Mouse (Mus musculus): Measurements from ENCODE around the gene Lsm7. TPM values are rescaled to one million over a fixed set of nuclear protein-coding genes. Genes with fewer than 3 reads are reported as not detected.
"Not testable (repeated sequence)": the region's sequence is repeated elsewhere in the genome, so short reads cannot be mapped to it uniquely, and the experiment has no call there.

The Lsm7 gene
- polyA plus RNA-seq, 1 experiment from 2014 or later = 351 TPM

- DNase-seq (ENCODE audit: extremely low spot score, low spot score) = no peak
- H3K4me1 ChIP-seq = peaks cover 56% of the 10 kb centered on the region
- 11% methylated on average over 27 of the region's 29 CpGs for WGBS
- H3K9me3 ChIP-seq = no peaks in the 10 kb centered on the region
- H3K4me3 ChIP-seq = peak overlapping the region; percentile 88
- peaks cover 33% of the 10 kb centered on the region for H3K36me3 ChIP-seq (replicated peaks)
- H3K27ac ChIP-seq = peak overlapping the region; percentile 95
- 0 out of 2 replicates have a peak, but pooled peaks cover under 1% of the 10 kb centered on the region for H3K27me3 ChIP-seq (ENCODE audit: poor library complexity, severe bottlenecking)
Measured at GRCm38 (mm10) chr10:80827063-80827869, 27.7 kb downstream of the Lsm7 start.

DNA sequence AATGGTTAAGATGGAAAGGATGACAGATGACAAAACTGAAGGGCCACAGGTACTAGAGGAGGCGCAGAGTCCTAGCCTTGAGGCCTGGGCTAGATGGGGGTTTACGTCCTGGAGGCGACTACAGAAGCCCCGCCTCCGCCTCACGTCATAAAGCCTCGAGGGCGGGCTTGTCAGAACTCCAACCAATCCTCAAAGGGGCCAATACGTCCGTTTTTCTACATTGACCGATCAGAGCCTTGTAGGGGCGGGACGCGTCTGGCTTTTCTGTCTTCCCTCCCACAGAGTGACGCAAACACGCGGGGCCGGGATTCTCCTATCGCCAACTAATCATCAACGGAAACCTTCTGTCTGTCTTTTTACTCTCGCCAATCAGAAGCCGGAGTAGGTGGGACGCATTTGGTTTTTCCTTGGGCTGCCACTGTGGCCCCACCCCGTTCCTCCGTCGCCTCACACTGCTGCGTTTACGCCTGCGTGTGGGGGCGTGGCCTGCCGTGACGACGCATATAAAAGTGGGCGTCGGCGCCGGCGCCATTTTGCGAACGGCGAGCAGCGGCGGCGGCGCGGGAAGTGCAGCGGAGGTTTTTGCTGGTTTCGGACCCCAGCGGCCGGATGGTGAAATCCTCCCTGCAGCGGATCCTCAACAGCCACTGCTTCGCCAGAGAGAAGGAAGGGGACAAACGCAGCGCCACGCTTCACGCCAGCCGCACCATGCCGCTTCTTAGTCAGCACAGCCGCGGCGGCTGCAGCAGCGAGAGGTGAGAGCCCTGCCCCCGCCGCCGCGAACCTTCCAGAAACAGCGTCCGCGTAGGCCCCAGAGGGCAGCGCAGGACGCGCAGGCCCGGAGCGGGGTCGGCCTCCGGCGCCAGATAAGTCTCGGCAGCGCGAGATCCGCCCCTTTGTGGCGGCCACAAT, 28.6 kb downstream of the Lsm7 start, which contains the start of gene Oaz1:
Oaz1 (plus strand) TSS at position 506 of the 912 bp plus-strand sequence.
- under 1% methylated on average over 82 of the region's 82 CpGs for WGBS
- no peaks in the 10 kb centered on the region for H3K27me3 ChIP-seq (ENCODE audit: poor library complexity, severe bottlenecking)
- peaks cover 33% of the 10 kb centered on the region for H3K36me3 ChIP-seq (replicated peaks)
- peak within 1 kb of the TSS; percentile 88 for H3K4me3 ChIP-seq
- peak; percentile 99 for DNase-seq (ENCODE audit: extremely low spot score, low spot score)
- peaks cover 47% of the 10 kb centered on the region for H3K4me1 ChIP-seq
- H3K27ac ChIP-seq = peak within 1 kb of the TSS; percentile 95
- no peaks in the 10 kb centered on the region for H3K9me3 ChIP-seq

- 85% methylated on average over 2 of the region's 2 CpGs for WGBS
- Histone ChIP-seq H3K36me3 (replicated peaks) (peaks cover 19% of the 10 kb centered on the region), H3K4me1 (peaks cover 32% of the 10 kb centered on the region), H3K27ac (no peak overlapping the region), H3K9me3 (no peaks in the 10 kb centered on the region), H3K4me3 (no peak overlapping the region), H3K27me3 (ENCODE audit: poor library complexity, severe bottlenecking) (no peaks in the 10 kb centered on the region)
- DNase-seq (ENCODE audit: extremely low spot score, low spot score) = no peak
Measured at GRCm38 (mm10) chr10:80824827-80825226, 30.2 kb downstream of the Lsm7 start.

DNA sequence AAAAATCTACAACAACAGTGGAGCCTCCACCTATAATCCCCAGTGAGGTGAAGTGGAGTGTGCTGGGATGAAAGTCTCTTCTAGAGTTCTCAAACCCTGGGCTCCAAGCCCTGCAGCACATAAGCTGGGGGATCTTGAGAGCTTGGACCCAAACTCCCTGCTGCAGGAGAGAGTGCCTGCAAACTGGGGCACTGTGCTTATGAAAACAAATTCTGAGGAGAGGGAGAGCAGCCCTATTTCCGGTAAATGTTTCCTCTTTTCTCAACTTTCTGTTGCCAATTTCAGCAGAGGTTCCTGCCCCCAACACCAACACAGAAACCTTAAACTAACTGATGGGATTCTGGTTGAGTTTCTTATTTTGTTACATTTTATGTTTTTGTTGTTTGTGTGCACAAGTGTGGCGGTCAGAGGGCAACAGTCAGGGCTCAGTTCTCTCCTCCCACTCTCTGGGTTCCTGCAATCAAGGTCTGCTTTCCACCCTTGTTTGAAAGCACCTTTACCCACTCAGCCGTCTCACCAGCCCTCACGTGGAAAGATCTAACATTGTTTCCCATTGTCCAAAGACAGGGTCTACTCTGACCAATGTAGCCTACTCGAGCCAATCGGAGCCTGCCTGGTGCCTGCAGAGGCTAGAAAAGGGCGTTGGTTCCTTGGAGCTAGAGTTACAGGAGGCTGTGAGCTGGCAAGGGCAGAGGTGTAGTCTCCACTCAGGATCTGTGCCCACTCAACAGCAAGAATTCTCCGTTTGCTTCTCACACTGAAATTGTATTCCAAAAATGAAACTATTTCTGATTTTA, 31.0 kb downstream of the Lsm7 start:
- Histone ChIP-seq H3K27me3 (ENCODE audit: poor library complexity, severe bottlenecking) (no peaks in the 10 kb centered on the region), H3K9me3 (no peaks in the 10 kb centered on the region), H3K27ac (no peak overlapping the region), H3K4me3 (no peak overlapping the region), H3K4me1 (peaks cover 24% of the 10 kb centered on the region), H3K36me3 (replicated peaks) (peaks cover 11% of the 10 kb centered on the region)
- no peak for DNase-seq (ENCODE audit: extremely low spot score, low spot score)
- 77% methylated on average over 8 of the region's 8 CpGs for whole genome bisulfite sequencing

DNA sequence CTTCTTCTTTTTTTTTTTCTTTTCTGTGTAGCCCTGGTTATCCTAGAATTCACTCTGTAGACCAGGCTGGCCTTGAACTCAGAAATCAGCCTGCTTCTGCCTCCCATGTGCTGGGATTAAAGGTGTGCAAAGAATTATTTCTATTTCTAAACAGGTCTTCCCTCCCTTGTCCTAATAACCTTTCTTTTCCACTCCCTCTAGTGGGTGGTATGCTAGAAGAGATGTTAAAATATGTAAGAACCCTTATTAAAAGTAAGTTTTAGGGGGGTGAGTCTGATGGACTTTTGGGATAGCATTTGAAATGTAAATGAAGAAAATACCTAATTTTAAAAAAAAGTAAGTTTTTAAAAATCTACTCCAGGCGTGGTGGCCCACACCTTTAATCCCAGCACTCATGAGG, 31.7 kb downstream of the Lsm7 start:
- WGBS = 79% methylated on average over 1 of the region's 1 CpGs
- Histone ChIP-seq H3K9me3 (no peaks in the 10 kb centered on the region), H3K27ac (no peak overlapping the region), H3K36me3 (replicated peaks) (peaks cover 6% of the 10 kb centered on the region), H3K27me3 (ENCODE audit: poor library complexity, severe bottlenecking) (no peaks in the 10 kb centered on the region), H3K4me3 (no peak overlapping the region), H3K4me1 (peaks cover 19% of the 10 kb centered on the region)
- no peak for DNase-seq (ENCODE audit: extremely low spot score, low spot score)

- Histone ChIP-seq H3K4me1 (peaks cover 12% of the 10 kb centered on the region), H3K36me3 (replicated peaks) (no peaks in the 10 kb centered on the region), H3K4me3 (no peak overlapping the region), H3K9me3 (no peaks in the 10 kb centered on the region), H3K27ac (no peak overlapping the region), H3K27me3 (ENCODE audit: poor library complexity, severe bottlenecking) (no peaks in the 10 kb centered on the region)
- 95% methylated on average over 5 of the region's 5 CpGs for WGBS
- DNase-seq (ENCODE audit: extremely low spot score, low spot score) = no peak
Measured at GRCm38 (mm10) chr10:80822528-80822927, 32.5 kb downstream of the Lsm7 start.

- Histone ChIP-seq H3K4me3 (no peak overlapping the region), H3K36me3 (replicated peaks) (no peaks in the 10 kb centered on the region), H3K4me1 (peaks cover 8% of the 10 kb centered on the region; the same call in 1 of the 2 replicates), H3K27ac (no peak overlapping the region), H3K9me3 (no peaks in the 10 kb centered on the region), H3K27me3 (ENCODE audit: poor library complexity, severe bottlenecking) (no peaks in the 10 kb centered on the region)
- DNase-seq (ENCODE audit: extremely low spot score, low spot score) = no peak
- WGBS = 44% methylated on average over 2 of the region's 2 CpGs
Measured at GRCm38 (mm10) chr10:80821991-80822390, 33.0 kb downstream of the Lsm7 start.

DNA sequence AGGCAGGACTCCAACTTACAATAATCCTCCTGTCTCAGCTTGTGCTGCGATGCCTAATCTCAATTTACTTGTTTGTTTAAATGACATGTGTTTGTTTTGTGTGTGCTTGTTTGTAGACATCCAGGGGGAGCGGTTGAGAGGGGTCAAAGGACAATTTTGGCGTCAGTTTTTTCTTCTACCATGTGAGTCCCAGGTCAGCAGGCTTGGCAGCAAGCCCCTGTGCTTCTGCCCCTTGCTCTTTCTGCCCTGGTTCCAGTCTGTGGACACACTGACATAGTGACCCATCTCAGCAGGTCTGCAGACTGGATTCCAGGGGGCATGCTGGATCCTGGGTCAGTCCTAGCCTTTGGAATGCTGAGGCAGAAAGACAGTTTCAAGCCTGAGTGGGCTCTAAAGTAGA, 35.6 kb downstream of the Lsm7 start:
- H3K4me3 ChIP-seq = no peak overlapping the region
- 64% methylated on average over 3 of the region's 3 CpGs for WGBS
- no peaks in the 10 kb centered on the region for H3K27me3 ChIP-seq (ENCODE audit: poor library complexity, severe bottlenecking)
- no peaks in the 10 kb centered on the region for H3K4me1 ChIP-seq
- DNase-seq (ENCODE audit: extremely low spot score, low spot score) = no peak
- H3K36me3 ChIP-seq (replicated peaks) = no peaks in the 10 kb centered on the region
- H3K27ac ChIP-seq = no peak overlapping the region
- H3K9me3 ChIP-seq = no peaks in the 10 kb centered on the region

- Histone ChIP-seq H3K36me3 (replicated peaks) (no peaks in the 10 kb centered on the region), H3K27me3 (ENCODE audit: poor library complexity, severe bottlenecking) (no peaks in the 10 kb centered on the region), H3K27ac (no peak overlapping the region), H3K9me3 (no peaks in the 10 kb centered on the region), H3K4me1 (no peaks in the 10 kb centered on the region), H3K4me3 (no peak overlapping the region)
- no peak for DNase-seq (ENCODE audit: extremely low spot score, low spot score)
- WGBS = 57% methylated on average over 6 of the region's 6 CpGs
Measured at GRCm38 (mm10) chr10:80818599-80819281, 36.3 kb downstream of the Lsm7 start.

GRCm38 (mm10) chr10:80817955-80818354, 37.1 kb downstream of the Lsm7 start:
- not testable (repeated sequence) for H3K4me1 ChIP-seq; H3K36me3 ChIP-seq (replicated peaks); H3K27me3 ChIP-seq (ENCODE audit: poor library complexity, severe bottlenecking); H3K4me3 ChIP-seq; DNase-seq (ENCODE audit: extremely low spot score, low spot score); H3K27ac ChIP-seq; H3K9me3 ChIP-seq
- 85% methylated on average over 7 of the region's 7 CpGs for WGBS

- Histone ChIP-seq H3K4me1 (no peaks in the 10 kb centered on the region), H3K36me3 (replicated peaks) (no peaks in the 10 kb centered on the region), H3K9me3 (no peaks in the 10 kb centered on the region), H3K4me3 (no peak overlapping the region), H3K27ac (no peak overlapping the region), H3K27me3 (ENCODE audit: poor library complexity, severe bottlenecking) (peaks cover 13% of the 10 kb centered on the region)
- no peak for DNase-seq (ENCODE audit: extremely low spot score, low spot score)
- WGBS = 81% methylated on average over 2 of the region's 2 CpGs
Measured at GRCm38 (mm10) chr10:80817164-80817563, 37.8 kb downstream of the Lsm7 start.

- not testable (repeated sequence) for H3K4me1 ChIP-seq; H3K36me3 ChIP-seq (replicated peaks); H3K9me3 ChIP-seq; DNase-seq (ENCODE audit: extremely low spot score, low spot score); H3K4me3 ChIP-seq; H3K27ac ChIP-seq
- peaks cover 22% of the 10 kb centered on the region for H3K27me3 ChIP-seq (ENCODE audit: poor library complexity, severe bottlenecking)
- 79% methylated on average over 3 of the region's 3 CpGs for WGBS
Measured at GRCm38 (mm10) chr10:80816303-80816702, 38.7 kb downstream of the Lsm7 start.
